Mouse (Mus musculus) megakaryocyte, embryonic 14.5 days (primary cell): ENCODE measurements around the gene Flt1.

Source experiments
- FLI1 ChIP-seq: IDR thresholded peaks from 2 replicates; pipeline ENCODE4 v1.6.1; 2012; ENCODE audit warnings: low read length, inconsistent platforms, mixed read lengths
- GATA1 ChIP-seq: IDR thresholded peaks from 3 replicates; pipeline ENCODE4 v1.6.1; 2012; ENCODE audit warnings: mixed read lengths, low read length, inconsistent platforms, borderline replicate concordance

GRCm38 (mm10) chr5:147646351-147646929 lies 79.4 kb downstream of the Flt1 start:
- no peak for TF ChIP-seq GATA1
- no peak for TF ChIP-seq FLI1
